In the genomic region with DNA sequence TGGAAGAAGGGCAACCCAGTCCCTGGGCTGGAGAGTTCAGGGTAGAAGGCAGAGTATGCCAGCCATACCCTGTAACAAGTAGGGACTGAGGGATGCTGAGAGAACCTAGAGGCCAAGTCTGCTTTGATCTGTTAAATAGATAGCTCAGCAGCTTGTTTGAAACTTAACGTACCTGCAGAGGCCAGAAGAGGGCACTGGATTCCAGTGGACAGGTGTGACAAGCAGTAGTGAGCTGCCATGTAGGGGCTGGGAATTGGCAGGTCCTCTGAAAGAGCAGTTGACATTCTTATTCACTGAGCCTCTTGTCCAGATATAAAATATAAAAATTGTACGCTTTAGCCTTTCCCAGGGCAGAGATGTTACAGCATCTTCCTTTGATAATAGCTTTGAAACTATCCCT, we compare ENCODE assay signal across 18 mouse cellular contexts. TPM values are rescaled to one million over a fixed set of nuclear protein-coding genes. Genes with fewer than 3 reads are reported as not detected.
DNase-seq lines count a peak whose midpoint lies in the region; TF ChIP-seq lines count a peak whose summit lies in the region.
"Had no signal": no experiment of that assay in that cellular context is flagged by ENCODE, and none has a peak within 500 bp of the region (broad histone marks: within the 10 kb centered on the region; RNA-seq: fewer than 3 reads in every experiment).

No protein-coding gene starts in this region.

- WGBS in heart, adult 2 months = 59% methylated on average over 2 of the region's 2 CpGs

- TF ChIP-seq EP300 in heart, adult 2 months (IDR thresholded peaks at IDR 0.05; ENCODE audit: insufficient read depth, low read depth, low read length) = no peak

- H3K27me3 ChIP-seq in heart, adult 2 months (ENCODE audit: control insufficient read depth, insufficient read depth, low read length) = no peaks in the 10 kb centered on the region
- H3K27me3 ChIP-seq: intestine, embryonic 15.5 days; limb, embryonic 15.5 days had no signal

- H3K79me2 ChIP-seq in heart, adult 2 months (replicated peaks; ENCODE audit: control insufficient read depth, insufficient read depth, low read length) = no peaks in the 10 kb centered on the region

- TF ChIP-seq POLR2A in heart, adult 2 months (IDR thresholded peaks at IDR 0.05; ENCODE audit: insufficient read depth, low read depth, low read length) = no peak

- no peak overlapping the region for H3K27ac ChIP-seq in layer of hippocampus, adult 2 months
- H3K27ac ChIP-seq in heart, adult 2 months = no peak overlapping the region
- H3K27ac ChIP-seq: heart, embryonic 10.5 days; intestine, embryonic 15.5 days; limb, embryonic 15.5 days had no signal

- no peak overlapping the region for H3K9ac ChIP-seq in heart, adult 2 months (ENCODE audit: low read depth, low read length)
- H3K9ac ChIP-seq: intestine, embryonic 15.5 days; limb, embryonic 15.5 days had no signal

- intact Hi-C loops in heart, adult 2 months (cut with DNase I) = no loop called here

- no peak overlapping the region for H3K4me3 ChIP-seq in layer of hippocampus, adult 2 months
- no peak overlapping the region for H3K4me3 ChIP-seq in heart, adult 2 months
- H3K4me3 ChIP-seq: heart, embryonic 10.5 days; intestine, embryonic 15.5 days; limb, embryonic 15.5 days; myocyte had no signal

- peak; percentile 17; the same call in 1 of the 2 replicates for TF ChIP-seq CTCF in layer of hippocampus, adult 2 months (conservative IDR thresholded peaks at IDR 0.05)
- no peak for TF ChIP-seq CTCF in heart, adult 2 months (IDR thresholded peaks at IDR 0.05)

- H3K4me1 ChIP-seq in heart, adult 2 months (ENCODE audit: control insufficient read depth, insufficient read depth, low read length) = no peaks in the 10 kb centered on the region
- H3K4me1 ChIP-seq: heart, embryonic 10.5 days; intestine, embryonic 15.5 days; limb, embryonic 15.5 days had no signal

- DNase-seq in layer of hippocampus, adult 2 months (ENCODE audit: low spot score in 2 of 2) = no peak
- no peak for DNase-seq in layer of hippocampus, adult 8-10 months (ENCODE audit: low spot score in 2 of 2)
- peak; percentile 4 for DNase-seq in thymus, postnatal 14 days
- DNase-seq in thymus, postnatal 25 days = no peak
- DNase-seq in brain, adult 2 months (ENCODE audit: low read depth, low spot score) = peak; percentile 41
- no peak for DNase-seq in frontal cortex, postnatal 10 days (ENCODE audit: low spot score in 2 of 2)
- no peak for DNase-seq in heart, adult 2 months
- DNase-seq: embryo, embryonic 11 days; heart, postnatal 4 days had no signal

- H3K36me3 ChIP-seq in heart, adult 2 months (ENCODE audit: control insufficient read depth, insufficient read depth, low read length) = no peaks in the 10 kb centered on the region
- H3K36me3 ChIP-seq: heart, embryonic 10.5 days; intestine, embryonic 15.5 days; limb, embryonic 15.5 days had no signal

RNA-seq across cellular contexts. Expression of a gene that starts 8.6 kb away (rescaled TPM):
- not detected for total RNA-seq in layer of hippocampus, adult 2 months (2021)
- total RNA-seq in layer of hippocampus, adult 8-10 months (2022) = not detected
- not detected for total RNA-seq in heart, adult 2 months (2021)
- polyA plus RNA-seq in heart, adult 2 months (2012; rRNA removed) = not detected in 2 replicates
- total RNA-seq: adrenal gland, adult 18-20 months; gastrocnemius, adult 18-20 months; heart, postnatal 4 days; layer of hippocampus, adult 18-20 months; megakaryocyte progenitor cell, adult 5-6 weeks had no signal
- polyA plus RNA-seq: heart, embryonic 10.5 days; intestine, embryonic 15.5 days; limb, embryonic 15.5 days; myocyte; stomach, embryonic 16.5 days had no signal

RNA-seq across cellular contexts. Expression of a gene that starts 8.9 kb away (rescaled TPM):
- not detected for total RNA-seq in layer of hippocampus, adult 2 months (2021)
- total RNA-seq in layer of hippocampus, adult 8-10 months (2022) = not detected
- not detected for total RNA-seq in heart, adult 2 months (2021)
- not detected in 2 replicates for polyA plus RNA-seq in heart, adult 2 months (2012; rRNA removed)
- total RNA-seq: adrenal gland, adult 18-20 months; gastrocnemius, adult 18-20 months; heart, postnatal 4 days; layer of hippocampus, adult 18-20 months; megakaryocyte progenitor cell, adult 5-6 weeks had no signal
- polyA plus RNA-seq: heart, embryonic 10.5 days; intestine, embryonic 15.5 days; limb, embryonic 15.5 days; myocyte; stomach, embryonic 16.5 days had no signal

RNA-seq across cellular contexts. Expression of a gene that starts 28.1 kb away (rescaled TPM):
- not detected for total RNA-seq in layer of hippocampus, adult 2 months (2021)
- not detected for total RNA-seq in layer of hippocampus, adult 8-10 months (2022)
- total RNA-seq in heart, adult 2 months (2021) = not detected
- not detected in 2 replicates for polyA plus RNA-seq in heart, adult 2 months (2012; rRNA removed)
- total RNA-seq: heart, postnatal 4 days; layer of hippocampus, adult 18-20 months had no signal
- polyA plus RNA-seq: heart, embryonic 10.5 days; limb, embryonic 15.5 days had no signal

RNA-seq across cellular contexts. Expression of a gene that starts 48.2 kb away (rescaled TPM):
- 1 to 10 TPM in 1 of 2 experiments, under 1 TPM in 1; 0.95 to 1.1 TPM for total RNA-seq in layer of hippocampus, adult 2 months (2021)
- 1 to 10 TPM; 1.4 to 2.8 (median 2.1) TPM for total RNA-seq in layer of hippocampus, adult 8-10 months (2022)
- total RNA-seq in heart, adult 2 months (2021) = not detected
- polyA plus RNA-seq in heart, adult 2 months (2012; rRNA removed) = not detected in 2 replicates
- total RNA-seq: gastrocnemius, adult 18-20 months; heart, postnatal 4 days; megakaryocyte progenitor cell, adult 5-6 weeks had no signal
- polyA plus RNA-seq: limb, embryonic 15.5 days; myocyte had no signal

Comparison
In these comparisons a context has a peak if more than half of its experiments do, and no peak if none do; other contexts are left out.
1. DNase-seq: peak in thymus, postnatal 14 days (single experiment) and brain, adult 2 months (single experiment); none in layer of hippocampus, adult 2 months (0 of 2), layer of hippocampus, adult 8-10 months (0 of 2), thymus, postnatal 25 days (single experiment), frontal cortex, postnatal 10 days (0 of 2) and heart, adult 2 months (0 of 2).